Mouse (Mus musculus) liver, embryonic 11.5 days (tissue): Measurements from ENCODE around the gene Osgin1. TPM values are rescaled to one million over a fixed set of nuclear protein-coding genes. Genes with fewer than 3 reads are reported as not detected.

ENCODE experiments used
- ATAC-seq: fragments of 200-750 bp; cut with Nextera tagmentation; replicated peaks from 2 replicates; pipeline ENCODE4 v1.8.0; 2017; ENCODE audit warnings: moderate number of reproducible peaks, mild to moderate bottlenecking, moderate TSS enrichment, moderate library complexity; ENCODE audit not compliant: low FRiP score
- DNase-seq: peaks from one replicate; pipeline ENCODE4 v3.0.0-alpha.2; 2017; ENCODE audit warnings: low spot score
- H3K27ac ChIP-seq: fragments of 300-500 bp; sonication (generic); 2 replicates; pipeline ENCODE4 v1.5.1; 2014; ENCODE audit warnings: mild to moderate bottlenecking, low read depth, low read length, control low read depth
- H3K27me3 ChIP-seq: fragments of 300-500 bp; sonication (generic); replicated peaks from 2 replicates; pipeline ENCODE4 v1.6.1; 2014; ENCODE audit warnings: low read length, mixed read lengths; ENCODE audit not compliant: control insufficient read depth, insufficient read depth
- H3K36me3 ChIP-seq: fragments of 300-500 bp; sonication (generic); 2 replicates; pipeline ENCODE4 v1.6.1; 2014; ENCODE audit warnings: mild to moderate bottlenecking, low read length, moderate library complexity, mixed read lengths; ENCODE audit not compliant: control insufficient read depth, insufficient read depth
- H3K4me1 ChIP-seq: fragments of 300-500 bp; sonication (generic); replicated peaks from 2 replicates; pipeline ENCODE4 v1.6.1; 2014; ENCODE audit warnings: low read length, mixed read lengths; ENCODE audit not compliant: control insufficient read depth, insufficient read depth
- H3K4me2 ChIP-seq: fragments of 300-500 bp; sonication (generic); 2 replicates; pipeline ENCODE4 v1.6.1; 2014; ENCODE audit warnings: mild to moderate bottlenecking, control low read depth, moderate library complexity
- H3K4me3 ChIP-seq: fragments of 300-500 bp; sonication (generic); 2 replicates; pipeline ENCODE4 v1.5.1; 2014; ENCODE audit warnings: low read depth, low read length, control low read depth
- H3K9ac ChIP-seq: fragments of 300-500 bp; sonication (generic); 2 replicates; pipeline ENCODE4 v1.6.1; 2014; ENCODE audit warnings: low read depth, low read length, control low read depth
- H3K9me3 ChIP-seq: fragments of 300-500 bp; sonication (generic); 2 replicates; pipeline ENCODE4 v1.6.1; 2016; ENCODE audit warnings: low read length, inconsistent platforms, mixed read lengths; ENCODE audit not compliant: control insufficient read depth
- WGBS: fragments of 180-500 bp; shearing (Covaris S2); extraction: QIAGEN DNeasy Blood & Tissue Kit; methylation state at CpG from one replicate; pipeline ENCODE4 v1.1.7; 2014; 5-methylcytosine and 5-hydroxymethylcytosine counted together
- polyA plus RNA-seq: library from polyadenylated mRNA; unstranded; fragments of >200 nt; fragmentation: Nextera tagmentation; extraction: Ambion mirVana; gene quantifications from 2 replicates; pipeline ENCODE4 v1.2.1, GENCODE M21; 2014

Osgin1 gene
- 15.6 and 17.9 TPM in 2 replicates for polyA plus RNA-seq

DNA sequence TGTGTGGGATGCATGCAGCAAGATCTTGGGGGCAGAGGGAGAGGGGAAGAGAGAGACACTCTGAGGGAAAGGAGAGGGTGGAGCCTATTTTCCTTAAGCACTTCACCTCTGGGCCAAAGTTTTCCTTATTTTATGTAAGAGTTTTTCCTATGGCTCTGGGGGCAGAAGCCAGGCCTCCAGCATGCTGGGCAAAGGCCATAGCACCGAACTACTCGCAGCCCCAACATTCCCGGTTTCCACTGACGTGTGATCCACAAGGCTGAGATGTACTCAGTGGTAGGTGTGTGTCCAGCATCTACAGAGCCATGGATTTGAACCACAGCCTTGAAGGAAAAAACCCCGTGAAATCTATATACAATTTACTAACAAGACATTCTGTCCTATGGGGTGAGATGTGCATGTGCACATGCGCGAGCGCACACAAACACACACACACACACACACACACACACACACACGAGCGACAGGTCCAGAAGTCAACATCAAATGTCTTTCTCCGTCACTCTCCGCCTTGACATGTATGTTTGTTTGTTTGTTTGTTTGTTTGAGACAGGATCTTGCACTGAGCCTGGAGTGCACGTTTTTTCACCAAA, at the start of gene Osgin1:
Gene Osgin1, plus strand, starts transcription at position 543 of the 593 bp plus-strand sequence.
- no peak within 1 kb of the TSS for H3K9ac ChIP-seq
- no peak within 1 kb of the TSS for H3K4me3 ChIP-seq
- H3K27ac ChIP-seq: peak within 1 kb of the TSS; percentile 71
- no peak within 1 kb of the TSS for H3K4me2 ChIP-seq
- ATAC-seq: no peak
- H3K4me1 ChIP-seq: peaks cover 10% of the 10 kb centered on the region
- no peaks in the 10 kb centered on the region for H3K9me3 ChIP-seq
- H3K27me3 ChIP-seq: no peaks in the 10 kb centered on the region
- no peak for DNase-seq
- 86% methylated on average over 13 of the region's 13 CpGs for WGBS
- H3K36me3 ChIP-seq: no peaks in the 10 kb centered on the region

DNA sequence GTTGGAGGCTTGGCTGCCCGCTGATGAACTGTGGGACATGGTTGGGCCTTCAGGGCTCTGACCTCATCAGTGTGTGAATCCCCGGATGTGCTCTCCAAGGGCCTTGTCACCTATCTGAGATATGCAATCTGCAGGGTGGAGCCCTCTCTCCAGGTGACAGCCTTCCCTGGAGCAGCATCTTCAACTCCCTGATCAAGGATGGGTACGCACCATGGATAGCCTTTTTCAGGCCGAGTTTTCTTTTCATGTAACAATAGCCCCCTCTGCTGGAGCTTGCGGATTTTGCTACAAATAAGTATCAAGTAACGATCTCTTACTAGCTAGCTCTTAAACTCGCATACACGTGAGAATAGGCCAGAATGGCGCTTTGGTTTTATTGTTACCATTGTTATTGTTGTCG, 49.4 kb upstream of the Osgin1 start:
- DNase-seq: no peak
- H3K27ac ChIP-seq: no peak overlapping the region
- H3K4me3 ChIP-seq: no peak overlapping the region
- no peak overlapping the region for H3K4me2 ChIP-seq
- no peaks in the 10 kb centered on the region for H3K9me3 ChIP-seq
- H3K36me3 ChIP-seq: no peaks in the 10 kb centered on the region
- no peaks in the 10 kb centered on the region for H3K27me3 ChIP-seq
- H3K4me1 ChIP-seq: no peaks in the 10 kb centered on the region
- no peak overlapping the region for H3K9ac ChIP-seq
- ATAC-seq: no peak
- WGBS: 25% methylated on average over 10 of the region's 10 CpGs

DNA sequence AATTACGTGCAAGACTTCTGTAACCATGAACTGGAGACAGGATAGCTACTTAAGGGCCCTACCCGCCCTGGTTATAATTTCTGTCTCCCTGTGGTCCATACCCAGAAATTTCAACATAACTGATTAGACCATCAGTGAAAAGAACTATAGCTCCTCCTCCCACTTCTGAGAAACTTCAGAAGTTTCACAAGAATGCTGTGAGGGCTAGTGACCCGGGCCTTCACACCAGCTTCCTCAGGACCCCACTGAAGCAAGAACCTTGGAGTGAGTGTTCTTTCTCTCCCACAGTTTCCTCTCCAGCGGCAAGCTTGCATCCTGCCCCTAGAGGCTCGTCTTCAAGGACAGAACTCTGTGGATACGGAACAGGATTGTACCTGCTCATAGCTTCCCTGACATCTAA, 48.1 kb upstream of the Osgin1 start:
- H3K4me1 ChIP-seq: no peaks in the 10 kb centered on the region
- H3K4me2 ChIP-seq: no peak overlapping the region
- no peaks in the 10 kb centered on the region for H3K27me3 ChIP-seq
- H3K9ac ChIP-seq: no peak overlapping the region
- no peaks in the 10 kb centered on the region for H3K36me3 ChIP-seq
- ATAC-seq (no peak), DNase-seq (no peak)
- H3K9me3 ChIP-seq: no peaks in the 10 kb centered on the region
- WGBS: 69% methylated on average over 6 of the region's 6 CpGs
- H3K4me3 ChIP-seq: no peak overlapping the region
- H3K27ac ChIP-seq: no peak overlapping the region

DNA sequence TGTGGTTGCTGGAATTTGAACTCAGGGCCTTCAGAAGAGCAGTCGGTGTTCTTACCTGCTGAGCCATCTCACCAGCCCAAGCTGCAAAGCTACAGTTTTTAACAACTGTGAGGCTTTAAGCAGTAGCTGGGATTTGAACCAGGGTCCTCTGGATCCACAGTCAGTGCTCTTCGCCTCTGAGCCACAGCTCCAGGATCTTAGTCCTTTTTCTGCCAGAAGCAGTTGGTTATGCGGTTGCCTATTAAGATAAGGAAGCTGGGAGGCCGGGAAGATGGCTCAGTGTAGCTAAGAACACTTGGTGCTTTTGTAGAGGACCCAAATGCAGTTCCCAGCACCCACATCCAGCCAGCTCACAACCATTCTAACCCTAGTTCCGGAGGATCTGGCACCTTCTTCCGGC, 46.9 kb upstream of the Osgin1 start:
- no peaks in the 10 kb centered on the region for H3K27me3 ChIP-seq
- DNase-seq: no peak
- H3K4me2 ChIP-seq: no peak overlapping the region
- no peaks in the 10 kb centered on the region for H3K4me1 ChIP-seq
- no peak overlapping the region for H3K9ac ChIP-seq
- ATAC-seq: no peak
- 72% methylated on average over 6 of the region's 6 CpGs for whole genome bisulfite sequencing
- no peaks in the 10 kb centered on the region for H3K36me3 ChIP-seq
- no peaks in the 10 kb centered on the region for H3K9me3 ChIP-seq
- H3K27ac ChIP-seq: no peak overlapping the region
- H3K4me3 ChIP-seq: no peak overlapping the region

DNA sequence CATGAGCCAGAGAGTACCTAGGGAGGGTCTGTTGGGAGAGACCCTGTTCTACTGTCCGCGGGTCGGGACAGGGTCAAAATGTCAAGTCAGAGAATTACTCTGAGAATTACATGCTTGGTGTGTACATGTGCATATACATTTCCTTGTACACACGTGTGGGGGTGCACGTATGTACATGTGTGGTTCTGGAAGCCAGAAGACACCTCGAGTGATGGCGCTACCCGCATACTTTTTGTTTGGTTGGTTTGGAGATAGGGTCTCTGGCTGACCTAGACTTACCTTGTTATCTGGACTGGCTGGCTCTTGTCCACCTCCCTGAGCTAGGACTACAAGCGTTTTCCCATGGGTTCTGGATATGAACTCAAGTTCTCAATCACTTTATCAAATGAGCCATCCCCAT, 39.8 kb upstream of the Osgin1 start:
- Histone ChIP-seq H3K36me3 (no peaks in the 10 kb centered on the region), H3K4me1 (peaks cover 4% of the 10 kb centered on the region), H3K27me3 (no peaks in the 10 kb centered on the region), H3K4me2 (peak overlapping the region; percentile 97), H3K4me3 (peak overlapping the region; percentile 66), H3K27ac (no peak overlapping the region), H3K9ac (peak overlapping the region; percentile 70), H3K9me3 (no peaks in the 10 kb centered on the region)
- ATAC-seq (peak; percentile 8; the same call in 1 of the 2 replicates), DNase-seq (no peak)
- 74% methylated on average over 9 of the region's 9 CpGs for WGBS

DNA sequence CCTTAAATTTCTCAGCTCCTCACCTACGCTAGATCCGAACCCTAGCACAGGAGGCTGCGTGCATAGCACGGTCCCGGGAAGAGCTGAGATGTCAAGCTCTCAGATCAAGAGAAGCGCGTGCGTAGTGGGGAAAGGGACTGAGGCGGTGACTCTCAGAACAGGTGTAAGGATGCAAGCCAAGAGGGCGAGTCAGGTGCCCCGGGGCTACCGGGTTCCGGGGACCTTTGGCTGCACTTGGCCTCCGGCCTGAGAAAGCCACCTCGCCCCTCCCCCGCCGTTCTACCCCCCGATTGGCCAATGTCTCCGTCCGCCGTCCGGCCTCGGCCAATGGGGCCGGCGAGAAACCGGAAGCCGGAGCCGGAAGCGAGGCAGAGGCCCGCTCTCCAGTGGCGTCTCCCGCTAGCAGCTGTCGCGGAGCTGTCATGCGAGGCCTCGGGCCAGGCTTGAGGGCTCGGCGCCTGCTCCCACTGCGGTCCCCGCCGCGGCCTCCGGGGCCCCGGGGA, 39.3 kb upstream of the Osgin1 start, which contains the start of gene Mlycd:
Gene Mlycd, plus strand, starts transcription at position 355 of the 503 bp plus-strand sequence.
- Histone ChIP-seq H3K4me2 (peak within 1 kb of the TSS; percentile 97), H3K9ac (peak within 1 kb of the TSS; percentile 70), H3K27ac (peak within 1 kb of the TSS; percentile 82), H3K27me3 (no peaks in the 10 kb centered on the region), H3K36me3 (no peaks in the 10 kb centered on the region), H3K9me3 (no peaks in the 10 kb centered on the region), H3K4me1 (peaks cover 4% of the 10 kb centered on the region), H3K4me3 (peak within 1 kb of the TSS; percentile 66)
- DNase-seq (peak; percentile 92), ATAC-seq (peak; percentile 94)
- WGBS: 3% methylated on average over 44 of the region's 44 CpGs

DNA sequence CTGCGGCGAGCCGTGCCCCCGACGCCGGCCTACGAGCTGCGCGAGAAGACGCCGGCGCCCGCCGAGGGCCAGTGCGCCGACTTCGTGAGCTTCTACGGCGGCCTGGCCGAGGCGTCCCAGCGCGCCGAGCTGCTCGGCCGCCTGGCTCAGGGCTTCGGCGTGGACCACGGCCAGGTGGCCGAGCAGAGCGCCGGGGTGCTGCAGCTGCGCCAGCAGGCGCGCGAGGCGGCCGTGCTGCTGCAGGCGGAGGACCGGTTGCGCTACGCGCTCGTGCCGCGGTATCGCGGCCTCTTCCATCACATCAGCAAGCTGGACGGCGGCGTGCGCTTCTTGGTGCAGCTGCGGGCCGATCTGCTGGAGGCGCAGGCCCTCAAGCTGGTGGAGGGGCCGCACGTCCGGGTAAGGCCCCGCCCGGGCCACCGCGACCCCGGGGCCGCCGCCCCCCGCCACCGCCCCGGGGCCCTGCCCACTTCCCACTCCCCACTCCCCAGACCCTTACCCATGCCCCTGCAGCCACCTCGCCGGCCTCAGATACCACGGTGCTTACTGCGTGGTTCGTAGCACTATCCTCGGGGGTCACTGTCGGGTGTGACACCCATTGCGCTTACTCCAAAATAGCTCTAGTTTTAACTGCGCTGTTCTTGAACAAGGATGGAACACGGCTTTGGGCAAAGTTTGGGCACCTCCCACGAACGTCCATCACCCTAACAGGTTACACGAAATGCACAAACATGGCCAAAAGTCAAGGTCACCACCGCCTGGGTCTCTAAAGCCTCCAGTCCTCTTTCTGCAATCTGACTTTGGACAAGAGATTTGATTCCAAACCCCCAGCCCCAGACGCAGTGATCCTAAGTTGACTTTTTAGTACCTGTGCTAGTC, 38.6 kb upstream of the Osgin1 start:
- Histone ChIP-seq H3K27ac (peak overlapping the region; percentile 82), H3K36me3 (no peaks in the 10 kb centered on the region), H3K4me2 (peak overlapping the region; percentile 97), H3K4me3 (peak overlapping the region; percentile 66), H3K9me3 (no peaks in the 10 kb centered on the region), H3K27me3 (no peaks in the 10 kb centered on the region), H3K4me1 (peaks cover 4% of the 10 kb centered on the region), H3K9ac (peak overlapping the region; percentile 70)
- ATAC-seq: peak; percentile 44; the same call in 1 of the 2 replicates
- no peak for DNase-seq
- 5% methylated on average over 77 of the region's 83 CpGs for WGBS

DNA sequence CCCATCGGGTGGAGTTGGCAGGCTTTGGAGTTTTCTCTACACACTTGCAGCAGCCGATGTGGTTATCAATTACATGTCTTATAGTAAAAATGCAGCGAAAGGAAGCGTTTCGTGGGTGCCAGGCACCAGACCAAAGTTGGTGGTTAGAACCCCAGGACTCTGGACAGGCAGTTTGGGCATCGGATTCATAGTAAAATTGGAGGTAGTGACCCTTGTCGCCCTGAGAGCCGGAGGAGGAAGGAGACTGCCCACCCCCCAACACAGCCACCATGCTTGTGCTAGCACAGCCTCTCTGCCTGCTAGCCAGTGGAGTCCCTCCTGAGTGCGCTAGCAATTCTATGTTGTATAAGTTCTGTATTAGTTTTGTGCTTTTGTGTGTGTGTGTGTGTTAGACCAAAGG, 35.4 kb upstream of the Osgin1 start:
- ATAC-seq (no peak), DNase-seq (no peak)
- no peaks in the 10 kb centered on the region for H3K9me3 ChIP-seq
- peaks cover 4% of the 10 kb centered on the region for H3K4me1 ChIP-seq
- no peak overlapping the region for H3K4me2 ChIP-seq
- H3K27me3 ChIP-seq: no peaks in the 10 kb centered on the region
- 80% methylated on average over 9 of the region's 9 CpGs for WGBS
- H3K9ac ChIP-seq: no peak overlapping the region
- H3K36me3 ChIP-seq: no peaks in the 10 kb centered on the region
- H3K27ac ChIP-seq: no peak overlapping the region
- H3K4me3 ChIP-seq: no peak overlapping the region
